Mouse (Mus musculus): ENCODE measurements around the gene Uvrag. TPM values are rescaled to one million over a fixed set of nuclear protein-coding genes. Genes with fewer than 3 reads are reported as not detected.
A peak's percentile ranks its signal among the peaks of the same experiment; 100 is the strongest.

Gene Uvrag
- polyA plus RNA-seq, 1 experiment from 2014 or later = 25.1 TPM

GRCm38 (mm10) chr7:98870791-98871190 is 270.1 kb downstream of the Uvrag start:
- DNase-seq (peak; percentile 82), ATAC-seq (ENCODE audit: insufficient read depth) (peak; percentile 69)
- no peak overlapping the region for H3K4me2 ChIP-seq
- peak overlapping the region; percentile 59 for H3K27ac ChIP-seq (ENCODE audit: low read depth)
- WGBS = 13% methylated on average over 12 of the region's 12 CpGs
- H3K36me3 ChIP-seq (ENCODE audit: insufficient read depth) = no peaks in the 10 kb centered on the region
- peaks cover 35% of the 10 kb centered on the region for H3K4me1 ChIP-seq (ENCODE audit: insufficient read depth)
- TF ChIP-seq CTCF (IDR thresholded peaks at IDR 0.05; ENCODE audit: low read depth) = 0 out of 2 replicates have a peak, but pooled peaks have one; percentile 7
- no peaks in the 10 kb centered on the region for H3K27me3 ChIP-seq (ENCODE audit: insufficient read depth, low read length)
- H3K9ac ChIP-seq = no peak overlapping the region
- no peaks in the 10 kb centered on the region for H3K9me3 ChIP-seq (ENCODE audit: low read depth, low read length)
- no peak overlapping the region for H3K4me3 ChIP-seq (ENCODE audit: low read depth, low read length)

GRCm38 (mm10) chr7:98869070-98869469 is 271.9 kb downstream of the Uvrag start:
- peaks cover 24% of the 10 kb centered on the region for H3K4me1 ChIP-seq (ENCODE audit: insufficient read depth)
- H3K27me3 ChIP-seq (ENCODE audit: insufficient read depth, low read length) = no peaks in the 10 kb centered on the region
- DNase-seq (peak; percentile 54), ATAC-seq (ENCODE audit: insufficient read depth) (no peak)
- 0 out of 2 replicates have a peak, but pooled peaks have one; percentile 28 for TF ChIP-seq CTCF (IDR thresholded peaks at IDR 0.05; ENCODE audit: low read depth)
- H3K9ac ChIP-seq = no peak overlapping the region
- no peaks in the 10 kb centered on the region for H3K9me3 ChIP-seq (ENCODE audit: low read depth, low read length)
- no peaks in the 10 kb centered on the region for H3K36me3 ChIP-seq (ENCODE audit: insufficient read depth)
- H3K4me3 ChIP-seq (ENCODE audit: low read depth, low read length) = no peak overlapping the region
- H3K27ac ChIP-seq (ENCODE audit: low read depth) = no peak overlapping the region
- 62% methylated on average over 3 of the region's 3 CpGs for WGBS
- H3K4me2 ChIP-seq = no peak overlapping the region

- no peak overlapping the region for H3K9ac ChIP-seq
- no peak for TF ChIP-seq CTCF (IDR thresholded peaks at IDR 0.05; ENCODE audit: low read depth)
- ATAC-seq (ENCODE audit: insufficient read depth) (no peak), DNase-seq (no peak)
- H3K4me2 ChIP-seq = peak overlapping the region; percentile 33; the same call in 1 of the 2 replicates
- WGBS = 83% methylated on average over 2 of the region's 2 CpGs
- no peak overlapping the region for H3K4me3 ChIP-seq (ENCODE audit: low read depth, low read length)
- H3K27me3 ChIP-seq (ENCODE audit: insufficient read depth, low read length) = no peaks in the 10 kb centered on the region
- H3K36me3 ChIP-seq (ENCODE audit: insufficient read depth) = no peaks in the 10 kb centered on the region
- H3K27ac ChIP-seq (ENCODE audit: low read depth) = no peak overlapping the region
- no peaks in the 10 kb centered on the region for H3K9me3 ChIP-seq (ENCODE audit: low read depth, low read length)
- peaks cover 24% of the 10 kb centered on the region for H3K4me1 ChIP-seq (ENCODE audit: insufficient read depth)
These were observed 273.2 kb downstream of the Uvrag start for GRCm38 (mm10) chr7:98867794-98868150.

GRCm38 (mm10) chr7:98867053-98867793 is 273.7 kb downstream of the Uvrag start:
- H3K4me1 ChIP-seq (ENCODE audit: insufficient read depth) = peaks cover 24% of the 10 kb centered on the region
- peak overlapping the region; percentile 33; the same call in 1 of the 2 replicates for H3K4me2 ChIP-seq
- H3K36me3 ChIP-seq (ENCODE audit: insufficient read depth) = no peaks in the 10 kb centered on the region
- 12% methylated on average over 12 of the region's 12 CpGs for whole genome bisulfite sequencing
- DNase-seq = peak; percentile 74
- no peaks in the 10 kb centered on the region for H3K27me3 ChIP-seq (ENCODE audit: insufficient read depth, low read length)
- peak overlapping the region; percentile 4; the same call in 1 of the 2 replicates for H3K27ac ChIP-seq (ENCODE audit: low read depth)
- ATAC-seq (ENCODE audit: insufficient read depth) = peak; percentile 52
- no peak for TF ChIP-seq CTCF (IDR thresholded peaks at IDR 0.05; ENCODE audit: low read depth)
- no peaks in the 10 kb centered on the region for H3K9me3 ChIP-seq (ENCODE audit: low read depth, low read length)
- no peak overlapping the region for H3K9ac ChIP-seq
- H3K4me3 ChIP-seq (ENCODE audit: low read depth, low read length) = no peak overlapping the region

GRCm38 (mm10) chr7:98863969-98864718 is 276.8 kb downstream of the Uvrag start:
- Histone ChIP-seq H3K36me3 (ENCODE audit: insufficient read depth) (no peaks in the 10 kb centered on the region), H3K9ac (no peak overlapping the region), H3K27ac (ENCODE audit: low read depth) (no peak overlapping the region), H3K4me1 (ENCODE audit: insufficient read depth) (peaks cover 12% of the 10 kb centered on the region), H3K4me2 (no peak overlapping the region), H3K9me3 (ENCODE audit: low read depth, low read length) (no peaks in the 10 kb centered on the region), H3K4me3 (ENCODE audit: low read depth, low read length) (no peak overlapping the region), H3K27me3 (ENCODE audit: insufficient read depth, low read length) (no peaks in the 10 kb centered on the region)
- ATAC-seq (ENCODE audit: insufficient read depth) (no peak), DNase-seq (no peak)
- no peak for TF ChIP-seq CTCF (IDR thresholded peaks at IDR 0.05; ENCODE audit: low read depth)
- WGBS = 49% methylated on average over 9 of the region's 9 CpGs

- 0 out of 2 replicates have a peak, but pooled peaks have one; percentile 3 for TF ChIP-seq CTCF (IDR thresholded peaks at IDR 0.05; ENCODE audit: low read depth)
- DNase-seq = no peak
- no peak overlapping the region for H3K4me3 ChIP-seq (ENCODE audit: low read depth, low read length)
- no peaks in the 10 kb centered on the region for H3K9me3 ChIP-seq (ENCODE audit: low read depth, low read length)
- H3K4me1 ChIP-seq (ENCODE audit: insufficient read depth) = peaks cover 8% of the 10 kb centered on the region
- H3K36me3 ChIP-seq (ENCODE audit: insufficient read depth) = no peaks in the 10 kb centered on the region
- 75% methylated on average over 4 of the region's 5 CpGs for WGBS
- H3K9ac ChIP-seq = no peak overlapping the region
- ATAC-seq (ENCODE audit: insufficient read depth) = no peak
- H3K27me3 ChIP-seq (ENCODE audit: insufficient read depth, low read length) = no peaks in the 10 kb centered on the region
- H3K4me2 ChIP-seq = no peak overlapping the region
- no peak overlapping the region for H3K27ac ChIP-seq (ENCODE audit: low read depth)
These were observed 277.9 kb downstream of the Uvrag start for GRCm38 (mm10) chr7:98862994-98863393.

GRCm38 (mm10) chr7:98861002-98861401 is 279.9 kb downstream of the Uvrag start:
- 11% methylated on average over 2 of the region's 2 CpGs for WGBS
- Histone ChIP-seq H3K27ac (ENCODE audit: low read depth) (no peak overlapping the region), H3K27me3 (ENCODE audit: insufficient read depth, low read length) (no peaks in the 10 kb centered on the region), H3K36me3 (ENCODE audit: insufficient read depth) (no peaks in the 10 kb centered on the region), H3K9ac (no peak overlapping the region), H3K4me1 (ENCODE audit: insufficient read depth) (no peaks in the 10 kb centered on the region), H3K9me3 (ENCODE audit: low read depth, low read length) (no peaks in the 10 kb centered on the region), H3K4me3 (ENCODE audit: low read depth, low read length) (no peak overlapping the region), H3K4me2 (no peak overlapping the region)
- DNase-seq = no peak
- TF ChIP-seq CTCF (IDR thresholded peaks at IDR 0.05; ENCODE audit: low read depth) = no peak
- ATAC-seq (ENCODE audit: insufficient read depth) = no peak
